Mouse (Mus musculus) embryonic facial prominence, embryonic 11.5 days (tissue): ENCODE results near the gene Cenpc1. TPM values are rescaled to one million over a fixed set of nuclear protein-coding genes. Genes with fewer than 3 reads are reported as not detected.

Experiments used
- ATAC-seq: fragments of 200-750 bp; cut with Nextera tagmentation; replicated peaks from 2 replicates; pipeline ENCODE4 v1.8.0; 2017; ENCODE audit warnings: low read depth; ENCODE audit not compliant: insufficient number of reproducible peaks, low FRiP score, low TSS enrichment
- DNase-seq: peaks from one replicate; pipeline ENCODE4 v3.0.0-alpha.2; 2015; ENCODE audit warnings: low spot score
- H3K27ac ChIP-seq: fragments of 300-500 bp; sonication (generic); replicated peaks from 2 replicates; pipeline ENCODE4 v1.5.1; 2014; ENCODE audit warnings: mild to moderate bottlenecking, low read depth, low read length, control low read depth
- H3K27me3 ChIP-seq: fragments of 300-500 bp; sonication (generic); 2 replicates; pipeline ENCODE4 v1.6.1; 2014; ENCODE audit warnings: mild to moderate bottlenecking, low read length, moderate library complexity, mixed read lengths; ENCODE audit not compliant: control insufficient read depth, insufficient read depth
- H3K36me3 ChIP-seq: fragments of 300-500 bp; sonication (generic); replicated peaks from 2 replicates; pipeline ENCODE4 v1.6.1; 2014; ENCODE audit warnings: low read depth, mild to moderate bottlenecking, low read length, moderate library complexity, mixed read lengths; ENCODE audit not compliant: control insufficient read depth, insufficient read depth
- H3K4me1 ChIP-seq: fragments of 300-500 bp; sonication (generic); 2 replicates; pipeline ENCODE4 v1.6.1; 2014; ENCODE audit warnings: low read length, mixed read lengths; ENCODE audit not compliant: control insufficient read depth, insufficient read depth
- H3K4me2 ChIP-seq: fragments of 300-500 bp; sonication (generic); 2 replicates; pipeline ENCODE4 v1.6.1; 2014; ENCODE audit warnings: low read depth, mild to moderate bottlenecking, control low read depth, low read length, moderate library complexity
- H3K4me3 ChIP-seq: fragments of 300-500 bp; sonication (generic); 2 replicates; pipeline ENCODE4 v1.5.1; 2014; ENCODE audit warnings: low read depth, low read length, control low read depth
- H3K9ac ChIP-seq: fragments of 300-500 bp; sonication (generic); replicated peaks from 2 replicates; pipeline ENCODE4 v1.6.1; 2014; ENCODE audit warnings: mild to moderate bottlenecking, control low read depth, low read length
- H3K9me3 ChIP-seq: fragments of 300-500 bp; sonication (generic); replicated peaks from 2 replicates; pipeline ENCODE4 v1.6.1; 2016; ENCODE audit warnings: mild to moderate bottlenecking, low read length, inconsistent platforms, mixed read lengths; ENCODE audit not compliant: control insufficient read depth
- WGBS: fragments of 180-500 bp; shearing (Covaris S2); extraction: QIAGEN DNeasy Blood & Tissue Kit; methylation state at CpG from one replicate; pipeline ENCODE4 v1.1.7; 2014; 5-methylcytosine and 5-hydroxymethylcytosine counted together
- polyA plus RNA-seq: library from polyadenylated mRNA; unstranded; fragments of >200 nt; fragmentation: Nextera tagmentation; extraction: Ambion mirVana; gene quantifications from 2 replicates; pipeline ENCODE4 v1.2.1, GENCODE M21; 2014

Gene Cenpc1
- polyA plus RNA-seq, 1 experiment from 2014 or later = 54.0 TPM

GRCm38 (mm10) chr5:86068451-86068850 is 3.1 kb upstream of the Cenpc1 start:
- 77% methylated on average over 3 of the region's 3 CpGs for WGBS
- H3K27me3 ChIP-seq = no peaks in the 10 kb centered on the region

GRCm38 (mm10) chr5:86066551-86066929 is 1.2 kb upstream of the Cenpc1 start:
- no peaks in the 10 kb centered on the region for H3K36me3 ChIP-seq
- no peak overlapping the region for H3K27ac ChIP-seq
- 0 out of 2 replicates have a peak, but pooled peaks have one; percentile 18 for ATAC-seq
- DNase-seq = peak; percentile 91
- no peaks in the 10 kb centered on the region for H3K27me3 ChIP-seq
- H3K4me2 ChIP-seq = peak overlapping the region; percentile 40
- H3K9ac ChIP-seq = peak overlapping the region; percentile 37
- H3K9me3 ChIP-seq = no peaks in the 10 kb centered on the region
- 2% methylated on average over 17 of the region's 17 CpGs for WGBS
- H3K4me3 ChIP-seq = peak overlapping the region; percentile 29
- no peaks in the 10 kb centered on the region for H3K4me1 ChIP-seq

More at GRCm38 (mm10) chr5:86068451-86068850, 3.1 kb upstream of the Cenpc1 start:
- Histone ChIP-seq H3K27ac (no peak overlapping the region), H3K9me3 (no peaks in the 10 kb centered on the region), H3K4me3 (no peak overlapping the region), H3K36me3 (no peaks in the 10 kb centered on the region), H3K4me1 (no peaks in the 10 kb centered on the region), H3K4me2 (no peak overlapping the region), H3K9ac (no peak overlapping the region)
- ATAC-seq = no peak
- DNase-seq = no peak

- H3K4me2 ChIP-seq = peak overlapping the region; percentile 40
- under 1% methylated on average over 17 of the region's 17 CpGs for WGBS
- H3K27me3 ChIP-seq = no peaks in the 10 kb centered on the region
- peak overlapping the region; percentile 37 for H3K9ac ChIP-seq
- ATAC-seq (peak; percentile 31), DNase-seq (peak; percentile 53)
- H3K36me3 ChIP-seq = no peaks in the 10 kb centered on the region
- no peak overlapping the region; the same call in 1 of the 2 replicates for H3K27ac ChIP-seq
- H3K9me3 ChIP-seq = no peaks in the 10 kb centered on the region
- H3K4me1 ChIP-seq = no peaks in the 10 kb centered on the region
- H3K4me3 ChIP-seq = peak overlapping the region; percentile 73
Observed at GRCm38 (mm10) chr5:86065876-86066550, 630 bp upstream of the Cenpc1 start.

- no peaks in the 10 kb centered on the region for H3K36me3 ChIP-seq
- no peak for DNase-seq
- H3K9me3 ChIP-seq = no peaks in the 10 kb centered on the region
- no peaks in the 10 kb centered on the region for H3K27me3 ChIP-seq
- 97% methylated on average over 1 of the region's 1 CpGs for WGBS
- H3K27ac ChIP-seq = no peak overlapping the region
- no peak overlapping the region for H3K9ac ChIP-seq
- ATAC-seq = no peak
- no peak overlapping the region for H3K4me2 ChIP-seq
- H3K4me3 ChIP-seq = no peak overlapping the region
- H3K4me1 ChIP-seq = no peaks in the 10 kb centered on the region
Observed at GRCm38 (mm10) chr5:86063501-86063900, 1.9 kb downstream of the Cenpc1 start.

- Histone ChIP-seq H3K27ac (no peak overlapping the region), H3K36me3 (no peaks in the 10 kb centered on the region; the same call in 1 of the 2 replicates), H3K4me3 (no peak overlapping the region), H3K9me3 (no peaks in the 10 kb centered on the region), H3K4me1 (no peaks in the 10 kb centered on the region), H3K27me3 (no peaks in the 10 kb centered on the region), H3K9ac (no peak overlapping the region), H3K4me2 (no peak overlapping the region)
- WGBS = 74% methylated on average over 2 of the region's 2 CpGs
- ATAC-seq = no peak
- DNase-seq = no peak
Observed at GRCm38 (mm10) chr5:86029820-86030219, 35.6 kb downstream of the Cenpc1 start.

- Histone ChIP-seq H3K27me3 (no peaks in the 10 kb centered on the region), H3K36me3 (no peaks in the 10 kb centered on the region), H3K9ac (no peak overlapping the region), H3K4me1 (no peaks in the 10 kb centered on the region), H3K9me3 (no peaks in the 10 kb centered on the region), H3K4me2 (no peak overlapping the region), H3K4me3 (no peak overlapping the region), H3K27ac (no peak overlapping the region)
- DNase-seq (no peak), ATAC-seq (no peak)
- WGBS = 84% methylated on average over 6 of the region's 6 CpGs
Observed at GRCm38 (mm10) chr5:85996545-85997510, 68.6 kb downstream of the Cenpc1 start.

- no peak overlapping the region for H3K4me2 ChIP-seq
- H3K27me3 ChIP-seq = no peaks in the 10 kb centered on the region
- H3K9ac ChIP-seq = no peak overlapping the region
- no peak overlapping the region for H3K4me3 ChIP-seq
- no peak overlapping the region for H3K27ac ChIP-seq
- no peaks in the 10 kb centered on the region for H3K4me1 ChIP-seq
- no peaks in the 10 kb centered on the region for H3K36me3 ChIP-seq
- peak; percentile 23 for DNase-seq
- no peak for ATAC-seq
- no peaks in the 10 kb centered on the region for H3K9me3 ChIP-seq
- WGBS = 63% methylated on average over 1 of the region's 1 CpGs
Observed at GRCm38 (mm10) chr5:85994551-85994950, 70.8 kb downstream of the Cenpc1 start.
